Mouse (Mus musculus) CH12.LX (cell line): ENCODE results near the gene Kcnmb3. TPM values are rescaled to one million over a fixed set of nuclear protein-coding genes. Genes with fewer than 3 reads are reported as not detected.
A peak's percentile ranks its signal among the peaks of the same experiment; 100 is the strongest.

ENCODE experiments used
- DNase-seq: peaks from one replicate; pipeline ENCODE4 v3.0.0-alpha.2; 2013; ENCODE audit errors: extremely low read depth
- H3K27ac ChIP-seq: 2 replicates; pipeline ENCODE4 v1.5.1; 2012; ENCODE audit warnings: low read depth, mild to moderate bottlenecking, control low read depth, moderate library complexity; ENCODE audit not compliant: insufficient read depth
- H3K27me3 ChIP-seq: replicated peaks from 2 replicates; pipeline ENCODE3; 2012; ENCODE audit warnings: inconsistent platforms
- H3K36me3 ChIP-seq, 2 experiments: replicated peaks in 1 of 2; 2 replicates each; pipeline versions ENCODE3 to v1.6.1; 2012; ENCODE audit warnings: inconsistent platforms in 1 of 2, low read length in 1 of 2, mild to moderate bottlenecking in 1 of 2, mixed read lengths in 1 of 2, moderate library complexity in 1 of 2; ENCODE audit not compliant: control insufficient read depth in 1 of 2, insufficient read depth in 1 of 2
- H3K4me1 ChIP-seq, 2 experiments: 2 replicates each; pipeline ENCODE4 v1.6.1; 2012; ENCODE audit warnings: inconsistent platforms in 1 of 2, moderate library complexity in 1 of 2; ENCODE audit not compliant: insufficient read depth in 2 of 2, control insufficient read depth in 1 of 2
- H3K4me2 ChIP-seq: 2 replicates; pipeline ENCODE4 v1.6.1; 2012; ENCODE audit warnings: low read depth, mild to moderate bottlenecking, control low read depth; ENCODE audit not compliant: poor library complexity, insufficient read depth, severe bottlenecking
- H3K4me3 ChIP-seq, 3 experiments: fragments of 150-350 bp in 1 of 3; sonication (generic) in 1 of 3; replicated peaks in 1 of 3; 2 replicates each; pipeline versions ENCODE3 to v1.5.1; 2011 to 2012; ENCODE audit warnings: low read depth in 2 of 3, low read length in 2 of 3, mild to moderate bottlenecking in 2 of 3, moderate library complexity in 2 of 3, control low read depth in 1 of 3, improper control_type of control experiment in 1 of 3, inconsistent platforms in 1 of 3, mixed read lengths in 1 of 3; ENCODE audit not compliant: poor library complexity in 1 of 3
- H3K79me2 ChIP-seq: replicated peaks from 2 replicates; pipeline ENCODE4 v1.6.1; 2012; ENCODE audit warnings: mild to moderate bottlenecking, moderate library complexity; ENCODE audit not compliant: control insufficient read depth, poor library complexity, insufficient read depth, severe bottlenecking; ENCODE audit errors: extremely low read depth
- H3K9ac ChIP-seq: 2 replicates; pipeline ENCODE4 v1.6.1; 2012; ENCODE audit warnings: low read depth, mild to moderate bottlenecking, control low read depth, moderate library complexity; ENCODE audit not compliant: insufficient read depth
- H3K9me3 ChIP-seq: replicated peaks from 2 replicates; pipeline ENCODE3; 2012; ENCODE audit warnings: low read length, inconsistent platforms, mixed read lengths
- BHLHE40 ChIP-seq: IDR thresholded peaks from 2 replicates; pipeline ENCODE4 v1.6.1; 2011; ENCODE audit warnings: mild to moderate bottlenecking, low read depth, low read length, improper control_type of control experiment
- CHD2 ChIP-seq: IDR thresholded peaks from 2 replicates; pipeline ENCODE4 v1.6.1; 2011; ENCODE audit warnings: low read length, improper control_type of control experiment
- CTCF ChIP-seq, 2 experiments: IDR thresholded peaks in 1 of 2; conservative IDR thresholded peaks in 1 of 2; 2 replicates each; pipeline ENCODE4 v1.5.1; 2011 to 2012; ENCODE audit warnings: low read depth in 2 of 2, low read length in 2 of 2, improper control_type of control experiment in 1 of 2, inconsistent platforms in 1 of 2, mild to moderate bottlenecking in 1 of 2, moderate library complexity in 1 of 2
- ELF1 ChIP-seq: IDR thresholded peaks from 2 replicates; pipeline ENCODE4 v1.6.1; 2014; ENCODE audit warnings: low read depth, mild to moderate bottlenecking, inconsistent platforms, low read length, improper control_type of control experiment
- EP300 ChIP-seq: IDR thresholded peaks from 2 replicates; pipeline ENCODE4 v1.6.1; 2011; ENCODE audit warnings: low read length, improper control_type of control experiment
- ETS1 ChIP-seq: conservative IDR thresholded peaks from 2 replicates; pipeline ENCODE4 v1.6.1; 2012; ENCODE audit warnings: low read depth, mild to moderate bottlenecking, inconsistent platforms, low read length, improper control_type of control experiment, moderate library complexity
- HCFC1 ChIP-seq: IDR thresholded peaks from 2 replicates; pipeline ENCODE4 v1.6.1; 2012; ENCODE audit warnings: low read depth, mild to moderate bottlenecking, inconsistent platforms, low read length, improper control_type of control experiment
- IRF4 ChIP-seq: IDR thresholded peaks from 2 replicates; pipeline ENCODE4 v1.6.1; 2014; ENCODE audit warnings: low read depth, mild to moderate bottlenecking, inconsistent platforms, low read length, improper control_type of control experiment
- JUN ChIP-seq: IDR thresholded peaks from 2 replicates; pipeline ENCODE4 v1.6.1; 2011; ENCODE audit warnings: low read depth, mild to moderate bottlenecking, low read length, improper control_type of control experiment, moderate library complexity; ENCODE audit not compliant: insufficient read depth
- JUND ChIP-seq: conservative IDR thresholded peaks from 2 replicates; pipeline ENCODE4 v1.6.1; 2011; ENCODE audit warnings: low read depth, low read length, improper control_type of control experiment
- KAT2A ChIP-seq: IDR thresholded peaks from 2 replicates; pipeline ENCODE4 v1.6.1; 2012; ENCODE audit warnings: low read length, improper control_type of control experiment, inconsistent platforms; ENCODE audit not compliant: insufficient replicate concordance
- MAX ChIP-seq: IDR thresholded peaks from 2 replicates; pipeline ENCODE4 v1.6.1; 2011; ENCODE audit warnings: low read length, improper control_type of control experiment
- MAZ ChIP-seq: IDR thresholded peaks from 2 replicates; pipeline ENCODE4 v1.6.1; 2012; ENCODE audit warnings: low read depth, mild to moderate bottlenecking, inconsistent platforms, low read length, improper control_type of control experiment, moderate library complexity
- NELFE ChIP-seq: IDR thresholded peaks from 2 replicates; pipeline ENCODE4 v1.6.1; 2011; ENCODE audit warnings: low read depth, low read length, improper control_type of control experiment
- PAX5 ChIP-seq: IDR thresholded peaks from 2 replicates; pipeline ENCODE4 v1.6.1; 2012; ENCODE audit warnings: low read length, inconsistent platforms, mixed read lengths
- POLR2A ChIP-seq: IDR thresholded peaks from 2 replicates; pipeline ENCODE4 v1.6.1; 2011; ENCODE audit warnings: low read depth, mild to moderate bottlenecking, improper control_type of control experiment, low read length
- POLR2AphosphoS2 ChIP-seq: IDR thresholded peaks from 2 replicates; pipeline ENCODE4 v1.6.1; 2011; ENCODE audit warnings: low read depth, low read length, improper control_type of control experiment
- RCOR1 ChIP-seq: conservative IDR thresholded peaks from 2 replicates; pipeline ENCODE4 v1.6.1; 2012; ENCODE audit warnings: low read depth, mild to moderate bottlenecking, inconsistent platforms, low read length, improper control_type of control experiment
- SMC3 ChIP-seq: IDR thresholded peaks from 2 replicates; pipeline ENCODE4 v1.6.1; 2011; ENCODE audit warnings: low read depth, low read length, improper control_type of control experiment
- TBP ChIP-seq: conservative IDR thresholded peaks from 2 replicates; pipeline ENCODE4 v1.6.1; 2011; ENCODE audit warnings: low read depth, low read length, improper control_type of control experiment
- TCF12 ChIP-seq: IDR thresholded peaks from 2 replicates; pipeline ENCODE4 v1.6.1; 2014; ENCODE audit warnings: low read depth, mild to moderate bottlenecking, inconsistent platforms, low read length, improper control_type of control experiment
- ZMIZ1 ChIP-seq: IDR thresholded peaks from 2 replicates; pipeline ENCODE4 v1.6.1; 2012; ENCODE audit warnings: low read depth, mild to moderate bottlenecking, inconsistent platforms, low read length, improper control_type of control experiment
- ZNF384 ChIP-seq: IDR thresholded peaks from 2 replicates; pipeline ENCODE4 v1.6.1; 2012; ENCODE audit warnings: low read depth, low read length, improper control_type of control experiment, inconsistent platforms
- dilution Hi-C: fragments of 300-500 bp; cut with MboI; formaldehyde crosslinking; loops from 2 replicates; pipeline ENCODE4 v1.14.3; 2020; ENCODE audit warnings: low sequenced_read_pairs; ENCODE audit not compliant: extremely low pct_unique_long_range_greater_than_20kb, extremely low pct_ligation_motif_present
- in situ Hi-C: fragments of 300-500 bp; cut with MboI; formaldehyde crosslinking; loops from 3 replicates; pipeline ENCODE4 v1.14.3; 2019; ENCODE audit warnings: low sequenced_read_pairs, low pct_ligation_motif_present, low pct_unique_long_range_greater_than_20kb, mixed read lengths
- polyA plus RNA-seq: library from polyadenylated mRNA; unstranded; fragments of >175 nt; gene quantifications from 2 replicates; pipeline ENCODE4 v1.2.1, GENCODE M21; 2012; ENCODE audit warnings: low read depth; ENCODE audit not compliant: insufficient read length
- total RNA-seq, 2 experiments: library from RNA; depleted of rRNA; stranded (reverse); fragments of 300-350 nt in 1 of 2; fragments of >200 nt in 1 of 2; gene quantifications; 2 replicates each; pipeline ENCODE4 v1.2.3; 2012 to 2014

Gene Kcnmb3
- total and polyA plus RNA-seq, 3 experiments = 1.0 to 4.7 (median 2.4) TPM

DNA sequence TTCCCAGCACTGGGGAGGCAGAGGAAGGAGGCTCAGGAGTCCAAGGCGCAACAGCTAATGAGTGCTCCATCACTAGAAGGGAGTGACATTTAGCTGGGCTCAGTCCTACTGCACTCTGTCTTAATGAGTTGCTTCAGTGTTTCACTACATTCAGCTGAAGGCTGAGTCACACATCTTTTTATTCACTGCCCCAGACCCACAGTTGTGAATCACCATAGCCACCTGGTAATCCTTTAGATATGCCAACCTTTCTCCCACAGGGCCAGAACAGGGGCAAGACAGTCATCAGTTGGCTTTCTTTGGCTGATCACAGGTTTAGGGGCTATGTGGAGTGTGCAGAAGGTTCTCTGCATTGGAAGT, 4.7 kb upstream of the Kcnmb3 start:
- H3K27me3 ChIP-seq = no peaks in the 10 kb centered on the region
- H3K4me2 ChIP-seq = no peak overlapping the region
- H3K9ac ChIP-seq = no peak overlapping the region
- in situ Hi-C loops = loop anchor here (10.0 kb wide), 1 partner anchor 122 kb away; no protein-coding TSS in a partner anchor
- peak overlapping the region; percentile 53 for H3K27ac ChIP-seq
- dilution Hi-C loops = no loop called here
- no peaks in the 10 kb centered on the region for H3K9me3 ChIP-seq
- no peaks in the 10 kb centered on the region for H3K36me3 ChIP-seq
- no peak overlapping the region for H3K4me3 ChIP-seq
- H3K4me1 ChIP-seq = peaks cover 29 to 58% of the 10 kb centered on the region in 2 experiments
- no peak for DNase-seq
- TF ChIP-seq TBP = no peak
- TF ChIP-seq ETS1 = no peak
- no peak for TF ChIP-seq POLR2A
- TF ChIP-seq RCOR1 = no peak
- TF ChIP-seq MAZ = no peak
- TF ChIP-seq EP300 = no peak
- no peak for TF ChIP-seq ELF1
- no peak for TF ChIP-seq NELFE
- no peak for TF ChIP-seq IRF4
- no peak for TF ChIP-seq PAX5
- TF ChIP-seq JUND = no peak
- TF ChIP-seq CTCF (conservative IDR thresholded peaks at IDR 0.05 in 1 of 2, IDR thresholded peaks at IDR 0.05 in 1 of 2; ENCODE audit: low read depth in 2 of 2, low read length in 2 of 2) = no peak
- TF ChIP-seq BHLHE40 = no peak
- H3K79me2 ChIP-seq = no peaks in the 10 kb centered on the region

DNA sequence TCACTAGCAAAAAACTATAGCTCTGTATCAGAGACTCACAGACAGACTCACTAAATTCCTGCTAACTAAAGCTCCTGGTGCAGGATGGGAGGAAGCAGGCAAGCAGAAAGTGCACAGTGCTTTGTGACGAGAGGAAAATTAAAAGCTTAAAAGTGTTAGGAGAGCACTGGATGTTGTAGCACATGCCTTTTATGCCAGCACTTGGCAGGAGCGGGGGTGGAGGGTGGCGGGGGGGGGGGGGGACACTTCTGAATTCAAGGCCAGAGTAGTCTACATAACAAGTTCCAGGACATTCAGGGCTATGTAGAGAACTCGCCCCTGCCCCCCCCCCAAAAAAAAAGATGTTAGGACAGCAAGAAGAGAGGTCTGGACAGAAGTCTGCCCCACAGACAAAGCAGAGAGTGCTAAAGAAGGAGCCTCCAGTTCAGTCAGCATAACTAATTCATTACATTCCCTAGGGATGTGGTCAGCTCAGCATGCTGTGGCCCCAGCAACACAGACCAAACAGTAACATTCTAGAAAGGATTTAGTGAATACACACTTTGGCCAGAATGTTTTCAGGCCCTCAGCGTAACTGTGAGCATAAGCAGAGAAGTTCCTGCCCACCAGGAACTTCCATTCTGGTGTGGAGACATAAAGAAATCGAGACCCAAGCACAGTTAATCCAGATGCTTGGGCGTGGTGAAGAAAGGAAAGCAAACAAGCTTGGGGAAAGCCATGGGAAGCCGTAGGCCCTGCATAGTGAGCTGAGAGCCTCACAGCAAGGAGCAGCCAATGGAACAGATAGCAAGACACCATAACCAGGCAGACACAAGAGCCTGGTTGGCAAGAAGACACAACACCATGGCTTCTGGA, 4.1 kb upstream of the Kcnmb3 start:
- DNase-seq = peak; percentile 44
- Histone ChIP-seq H3K4me1 (peaks cover 33 to 64% of the 10 kb centered on the region in 2 experiments), H3K4me2 (peak overlapping the region; percentile 14; the same call in 1 of the 2 replicates), H3K79me2 (no peaks in the 10 kb centered on the region), H3K9me3 (no peaks in the 10 kb centered on the region), H3K9ac (peak overlapping the region; percentile 20; the same call in 1 of the 2 replicates), H3K27ac (peak overlapping the region; percentile 53), H3K36me3 (no peaks in the 10 kb centered on the region), H3K27me3 (no peaks in the 10 kb centered on the region), H3K4me3 (no peak overlapping the region)
- in situ Hi-C loops (loop anchor here (10.0 kb wide), 1 partner anchor 121 kb away; no protein-coding TSS in a partner anchor), dilution Hi-C loops (no loop called here)
- TF ChIP-seq ETS1 (no peak), KAT2A (no peak), ZMIZ1 (no peak), TBP (no peak), ZNF384 (no peak), CHD2 (no peak), JUN (no peak), EP300 (no peak), SMC3 (no peak), TCF12 (no peak), HCFC1 (no peak), MAX (no peak), POLR2AphosphoS2 (no peak)
